Mouse (Mus musculus): ENCODE data around the gene Tmem131. TPM values are rescaled to one million over a fixed set of nuclear protein-coding genes. Genes with fewer than 3 reads are reported as not detected.

Tmem131 gene
- polyA plus RNA-seq, 1 experiment from 2014 or later, result 11.1 TPM

DNA sequence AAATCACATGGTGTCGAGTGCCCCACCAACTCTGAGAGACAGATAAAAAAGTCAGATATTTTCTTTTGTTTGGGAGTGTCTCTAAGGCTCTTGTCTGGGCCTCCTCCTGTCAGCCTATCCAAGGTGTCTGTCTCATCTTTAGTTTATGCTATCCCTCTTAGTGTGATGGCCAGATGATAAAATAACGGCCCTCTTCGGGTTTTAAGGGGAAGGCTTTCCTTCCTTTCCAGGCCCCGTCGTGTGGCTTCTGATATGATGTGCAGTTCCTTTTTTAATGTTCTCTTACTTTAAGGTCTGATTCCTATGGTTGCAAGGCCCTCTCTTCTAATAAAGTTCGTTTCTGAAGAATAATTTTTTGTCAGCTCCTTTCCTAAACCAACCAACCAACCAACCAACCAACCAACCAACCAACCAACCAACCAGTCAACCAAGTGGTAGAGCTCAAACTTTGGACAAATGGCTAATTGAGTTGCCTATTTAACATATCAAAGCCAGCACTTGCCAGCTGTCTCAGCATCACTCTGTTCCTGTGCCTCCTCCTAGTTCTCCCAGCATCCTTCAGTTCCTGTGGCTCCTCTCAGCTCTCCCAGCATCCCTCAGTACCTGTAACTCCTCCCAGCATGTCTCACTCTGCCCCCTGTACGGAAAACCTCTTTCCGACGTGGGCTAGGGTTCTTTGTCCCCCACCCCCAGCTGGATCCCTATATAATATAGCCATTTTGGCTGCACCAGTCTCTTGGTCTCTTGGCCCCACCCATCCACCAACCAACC lies 38.9 kb upstream of the Tmem131 start:
- 75% methylated on average over 9 of the region's 9 CpGs for WGBS
- no peak for ATAC-seq (ENCODE audit: low read depth)

DNA sequence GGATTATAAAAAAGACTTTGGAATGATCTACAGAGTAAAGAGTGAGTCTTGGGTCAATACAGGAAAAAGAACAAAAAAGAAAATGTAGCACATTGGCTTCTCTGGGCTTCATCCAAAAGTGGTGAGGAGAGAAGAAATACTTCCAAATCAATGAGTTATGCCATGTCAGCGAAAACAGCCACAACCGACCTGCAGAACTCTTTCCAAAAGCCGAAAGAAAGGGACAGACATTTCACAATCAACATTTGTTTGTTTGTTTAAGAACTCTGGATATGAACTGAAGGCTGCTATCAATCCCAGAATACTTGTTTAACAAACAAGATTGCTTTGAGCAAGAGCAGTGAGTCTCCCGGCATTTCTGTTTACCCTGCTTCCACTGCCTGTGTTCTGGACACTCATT lies 33.3 kb upstream of the Tmem131 start:
- 62% methylated on average over 4 of the region's 4 CpGs for WGBS
- no peak for ATAC-seq (ENCODE audit: low read depth)
- Histone ChIP-seq H3K27ac (ENCODE audit: low read length) (no peak overlapping the region), H3K9me3 (ENCODE audit: control insufficient read depth, low read length) (peaks cover 2% of the 10 kb centered on the region; the same call in 1 of the 2 replicates), H3K9ac (ENCODE audit: low read length) (no peak overlapping the region), H3K27me3 (ENCODE audit: control insufficient read depth, insufficient read depth, low read depth, low read length) (no peaks in the 10 kb centered on the region), H3K4me1 (replicated peaks; ENCODE audit: control insufficient read depth, insufficient read depth, low read length) (no peaks in the 10 kb centered on the region), H3K36me3 (ENCODE audit: control insufficient read depth, insufficient read depth, low read length) (no peaks in the 10 kb centered on the region), H3K4me2 (ENCODE audit: low read depth, low read length) (no peak overlapping the region), H3K4me3 (ENCODE audit: low read length) (no peak overlapping the region)

More for the DNA sequence above, 38.9 kb upstream of the Tmem131 start:
- Histone ChIP-seq H3K27me3 (ENCODE audit: control insufficient read depth, insufficient read depth, low read depth, low read length) (no peaks in the 10 kb centered on the region), H3K9ac (ENCODE audit: low read length) (no peak overlapping the region), H3K4me2 (ENCODE audit: low read depth, low read length) (no peak overlapping the region), H3K36me3 (ENCODE audit: control insufficient read depth, insufficient read depth, low read length) (no peaks in the 10 kb centered on the region), H3K9me3 (ENCODE audit: control insufficient read depth, low read length) (no peaks in the 10 kb centered on the region), H3K27ac (ENCODE audit: low read length) (no peak overlapping the region), H3K4me1 (replicated peaks; ENCODE audit: control insufficient read depth, insufficient read depth, low read length) (no peaks in the 10 kb centered on the region), H3K4me3 (ENCODE audit: low read length) (no peak overlapping the region)

GRCm38 (mm10) chr1:36970918-36971617 lies 27.6 kb upstream of the Tmem131 start:
- H3K4me2 ChIP-seq (ENCODE audit: low read depth, low read length), result no peak overlapping the region
- WGBS, result 80% methylated on average over 3 of the region's 3 CpGs
- H3K36me3 ChIP-seq (ENCODE audit: control insufficient read depth, insufficient read depth, low read length), result no peaks in the 10 kb centered on the region
- no peak overlapping the region for H3K27ac ChIP-seq (ENCODE audit: low read length)
- no peaks in the 10 kb centered on the region for H3K4me1 ChIP-seq (replicated peaks; ENCODE audit: control insufficient read depth, insufficient read depth, low read length)
- peaks cover 2% of the 10 kb centered on the region; the same call in 1 of the 2 replicates for H3K9me3 ChIP-seq (ENCODE audit: control insufficient read depth, low read length)
- H3K27me3 ChIP-seq (ENCODE audit: control insufficient read depth, insufficient read depth, low read depth, low read length), result no peaks in the 10 kb centered on the region
- no peak for ATAC-seq (ENCODE audit: low read depth)
- no peak overlapping the region for H3K9ac ChIP-seq (ENCODE audit: low read length)
- H3K4me3 ChIP-seq (ENCODE audit: low read length), result no peak overlapping the region

GRCm38 (mm10) chr1:36965831-36966230 lies 22.4 kb upstream of the Tmem131 start:
- WGBS, result 85% methylated on average over 5 of the region's 5 CpGs
- Histone ChIP-seq H3K36me3 (ENCODE audit: control insufficient read depth, insufficient read depth, low read length) (no peaks in the 10 kb centered on the region), H3K4me3 (ENCODE audit: low read length) (no peak overlapping the region), H3K27me3 (ENCODE audit: control insufficient read depth, insufficient read depth, low read depth, low read length) (no peaks in the 10 kb centered on the region), H3K27ac (ENCODE audit: low read length) (no peak overlapping the region), H3K9me3 (ENCODE audit: control insufficient read depth, low read length) (no peaks in the 10 kb centered on the region), H3K4me1 (replicated peaks; ENCODE audit: control insufficient read depth, insufficient read depth, low read length) (no peaks in the 10 kb centered on the region), H3K4me2 (ENCODE audit: low read depth, low read length) (no peak overlapping the region), H3K9ac (ENCODE audit: low read length) (no peak overlapping the region)
- no peak for ATAC-seq (ENCODE audit: low read depth)

DNA sequence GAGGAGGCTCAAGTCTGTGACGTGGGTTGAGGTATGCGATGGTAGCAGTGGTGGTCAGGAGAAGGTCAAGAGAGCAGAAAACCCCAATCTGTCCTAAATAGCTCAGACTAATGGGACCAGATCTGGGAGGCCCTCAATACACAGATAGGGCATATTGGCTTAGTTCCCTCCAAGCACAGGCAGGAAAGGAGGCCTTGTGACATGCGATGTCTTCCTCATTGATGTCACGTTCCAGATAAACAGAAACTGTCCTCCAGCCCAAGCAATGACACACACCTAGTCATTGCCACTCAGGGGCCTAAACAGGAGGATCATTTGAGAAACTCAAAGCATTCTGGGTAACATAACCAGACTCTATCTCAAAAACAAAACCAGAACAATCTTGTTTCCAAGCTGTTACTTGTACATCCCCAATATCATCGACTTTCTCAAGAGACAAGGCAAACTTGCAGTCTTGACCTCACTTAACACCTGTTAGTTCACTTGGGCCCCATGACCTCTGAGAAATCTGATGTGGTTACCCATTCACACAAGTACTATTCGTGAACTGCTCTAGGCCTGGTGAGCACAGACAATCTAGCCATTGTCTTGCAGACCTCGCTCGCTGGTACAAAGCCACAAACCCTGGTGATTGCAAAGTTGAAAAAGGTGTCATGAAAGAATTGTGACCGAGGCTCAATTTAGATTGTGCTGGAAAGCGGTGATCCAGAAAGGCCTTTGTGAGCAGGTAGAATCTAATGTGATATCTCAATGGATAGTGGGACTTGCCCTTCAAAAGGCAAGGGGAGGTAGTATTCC lies 19.1 kb upstream of the Tmem131 start:
- no peak for ATAC-seq (ENCODE audit: low read depth)
- WGBS, result 66% methylated on average over 10 of the region's 10 CpGs
- Histone ChIP-seq H3K27ac (ENCODE audit: low read length) (no peak overlapping the region), H3K4me1 (replicated peaks; ENCODE audit: control insufficient read depth, insufficient read depth, low read length) (no peaks in the 10 kb centered on the region), H3K27me3 (ENCODE audit: control insufficient read depth, insufficient read depth, low read depth, low read length) (no peaks in the 10 kb centered on the region), H3K4me3 (ENCODE audit: low read length) (no peak overlapping the region), H3K4me2 (ENCODE audit: low read depth, low read length) (no peak overlapping the region), H3K9me3 (ENCODE audit: control insufficient read depth, low read length) (no peaks in the 10 kb centered on the region), H3K36me3 (ENCODE audit: control insufficient read depth, insufficient read depth, low read length) (no peaks in the 10 kb centered on the region), H3K9ac (ENCODE audit: low read length) (no peak overlapping the region)

DNA sequence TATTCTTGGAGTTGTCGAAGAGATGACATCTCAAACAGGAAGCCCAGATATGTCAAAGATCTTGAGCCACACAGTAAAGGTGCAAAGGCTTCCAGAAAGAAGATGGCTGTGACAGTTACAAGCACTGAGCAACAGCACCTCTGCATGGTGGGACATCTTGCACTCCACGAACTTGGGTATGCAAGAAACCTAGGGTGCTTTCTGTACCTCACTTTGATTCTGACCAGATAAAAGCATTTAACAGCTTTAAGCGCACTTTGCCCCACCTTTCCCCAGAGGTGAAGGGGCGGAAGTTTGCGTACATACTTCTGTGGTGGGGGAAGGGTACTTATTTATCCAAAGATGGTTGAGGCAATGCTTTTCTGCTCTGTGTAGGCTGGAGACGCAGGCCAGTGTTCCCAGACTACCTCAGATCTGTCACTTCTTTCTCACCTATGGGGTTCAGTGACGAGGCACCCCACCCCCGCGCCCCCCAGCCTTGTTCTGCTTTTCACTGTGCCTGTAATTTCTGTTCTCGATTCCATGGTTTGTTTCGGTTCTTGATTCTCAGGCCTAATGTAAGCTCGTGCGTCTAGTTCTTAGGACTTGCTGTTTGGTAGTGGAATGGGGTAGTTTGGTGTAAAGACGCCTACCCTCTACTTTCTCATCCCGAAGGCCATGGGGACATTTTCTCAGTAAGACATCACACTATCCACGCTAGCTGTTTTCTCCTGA lies 17.2 kb upstream of the Tmem131 start:
- Histone ChIP-seq H3K27me3 (ENCODE audit: control insufficient read depth, insufficient read depth, low read depth, low read length) (no peaks in the 10 kb centered on the region), H3K4me2 (ENCODE audit: low read depth, low read length) (no peak overlapping the region), H3K36me3 (ENCODE audit: control insufficient read depth, insufficient read depth, low read length) (no peaks in the 10 kb centered on the region), H3K9ac (ENCODE audit: low read length) (no peak overlapping the region), H3K4me3 (ENCODE audit: low read length) (no peak overlapping the region), H3K4me1 (replicated peaks; ENCODE audit: control insufficient read depth, insufficient read depth, low read length) (no peaks in the 10 kb centered on the region), H3K9me3 (ENCODE audit: control insufficient read depth, low read length) (no peaks in the 10 kb centered on the region), H3K27ac (ENCODE audit: low read length) (no peak overlapping the region)
- 76% methylated on average over 16 of the region's 16 CpGs for WGBS
- ATAC-seq (ENCODE audit: low read depth), result no peak

- Histone ChIP-seq H3K27ac (ENCODE audit: low read length) (no peak overlapping the region), H3K4me2 (ENCODE audit: low read depth, low read length) (no peak overlapping the region), H3K4me3 (ENCODE audit: low read length) (no peak overlapping the region), H3K9me3 (ENCODE audit: control insufficient read depth, low read length) (no peaks in the 10 kb centered on the region), H3K27me3 (ENCODE audit: control insufficient read depth, insufficient read depth, low read depth, low read length) (no peaks in the 10 kb centered on the region), H3K36me3 (ENCODE audit: control insufficient read depth, insufficient read depth, low read length) (no peaks in the 10 kb centered on the region), H3K9ac (ENCODE audit: low read length) (no peak overlapping the region), H3K4me1 (replicated peaks; ENCODE audit: control insufficient read depth, insufficient read depth, low read length) (no peaks in the 10 kb centered on the region)
- peak; percentile 47; the same call in 1 of the 2 replicates for ATAC-seq (ENCODE audit: low read depth)
- WGBS, result 48% methylated on average over 7 of the region's 7 CpGs
Observed at GRCm38 (mm10) chr1:36949591-36950184, 6.2 kb upstream of the Tmem131 start.

- Histone ChIP-seq H3K4me3 (ENCODE audit: low read length) (no peak overlapping the region), H3K9me3 (ENCODE audit: control insufficient read depth, low read length) (no peaks in the 10 kb centered on the region), H3K27ac (ENCODE audit: low read length) (no peak overlapping the region), H3K4me2 (ENCODE audit: low read depth, low read length) (no peak overlapping the region), H3K9ac (ENCODE audit: low read length) (no peak overlapping the region), H3K4me1 (replicated peaks; ENCODE audit: control insufficient read depth, insufficient read depth, low read length) (no peaks in the 10 kb centered on the region), H3K36me3 (ENCODE audit: control insufficient read depth, insufficient read depth, low read length) (no peaks in the 10 kb centered on the region), H3K27me3 (ENCODE audit: control insufficient read depth, insufficient read depth, low read depth, low read length) (no peaks in the 10 kb centered on the region)
- WGBS, result 68% methylated on average over 8 of the region's 8 CpGs
- ATAC-seq (ENCODE audit: low read depth), result no peak
Observed at GRCm38 (mm10) chr1:36947448-36947847, 4.0 kb upstream of the Tmem131 start.
